Mouse (Mus musculus): ENCODE data around the gene Gsg1. TPM values are rescaled to one million over a fixed set of nuclear protein-coding genes. Genes with fewer than 3 reads are reported as not detected.

Gene Gsg1
- polyA plus RNA-seq, 1 experiment from 2014 or later = 7.7 TPM

- ATAC-seq (ENCODE audit: insufficient read depth) (no peak), DNase-seq (no peak)
- 67% methylated on average over 7 of the region's 7 CpGs for WGBS
Observed at GRCm38 (mm10) chr6:135211169-135211568, 43.0 kb downstream of the Gsg1 start.

DNA sequence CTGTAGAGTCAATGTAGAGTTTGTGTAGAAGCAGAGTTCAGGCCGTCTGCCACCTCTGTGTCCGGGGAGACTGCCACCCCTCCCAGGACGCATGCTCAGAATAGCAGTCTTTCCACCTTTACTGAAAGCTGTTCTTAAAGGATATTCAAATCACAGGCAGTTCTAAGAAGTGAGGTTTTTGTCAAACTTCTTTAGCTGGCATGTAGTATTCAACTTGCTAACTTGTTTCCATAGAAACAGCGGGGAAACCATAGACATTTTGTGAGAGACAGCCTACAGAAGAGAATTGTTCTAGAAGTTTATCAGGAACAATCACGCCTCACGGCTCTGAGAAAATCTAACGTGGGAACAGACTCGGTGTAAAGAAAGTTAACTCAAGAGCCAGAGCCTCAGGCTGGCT lies 47.2 kb downstream of the Gsg1 start:
- no peaks in the 10 kb centered on the region for H3K36me3 ChIP-seq (ENCODE audit: insufficient read depth)
- no peak overlapping the region for H3K4me2 ChIP-seq
- no peaks in the 10 kb centered on the region for H3K4me1 ChIP-seq (ENCODE audit: insufficient read depth)
- no peak for DNase-seq
- no peaks in the 10 kb centered on the region for H3K27me3 ChIP-seq (ENCODE audit: insufficient read depth, low read length)
- no peak overlapping the region for H3K4me3 ChIP-seq (ENCODE audit: low read depth, low read length)
- H3K9ac ChIP-seq = no peak overlapping the region
- H3K27ac ChIP-seq (ENCODE audit: low read depth) = no peak overlapping the region
- no peaks in the 10 kb centered on the region for H3K9me3 ChIP-seq (ENCODE audit: low read depth, low read length)
- no peak for TF ChIP-seq CTCF (IDR thresholded peaks at IDR 0.05; ENCODE audit: low read depth)
- ATAC-seq (ENCODE audit: insufficient read depth) = no peak
- WGBS = 75% methylated on average over 8 of the region's 8 CpGs

More at GRCm38 (mm10) chr6:135211169-135211568, 43.0 kb downstream of the Gsg1 start:
- Histone ChIP-seq H3K4me1 (ENCODE audit: insufficient read depth) (no peaks in the 10 kb centered on the region), H3K4me2 (no peak overlapping the region), H3K27me3 (ENCODE audit: insufficient read depth, low read length) (no peaks in the 10 kb centered on the region), H3K27ac (ENCODE audit: low read depth) (no peak overlapping the region), H3K9me3 (ENCODE audit: low read depth, low read length) (no peaks in the 10 kb centered on the region), H3K9ac (no peak overlapping the region), H3K36me3 (ENCODE audit: insufficient read depth) (no peaks in the 10 kb centered on the region), H3K4me3 (ENCODE audit: low read depth, low read length) (no peak overlapping the region)
- no peak for TF ChIP-seq CTCF (IDR thresholded peaks at IDR 0.05; ENCODE audit: low read depth)

- H3K4me2 ChIP-seq = no peak overlapping the region
- 73% methylated on average over 4 of the region's 4 CpGs for WGBS
Observed at GRCm38 (mm10) chr6:135205802-135206201, 48.3 kb downstream of the Gsg1 start.

GRCm38 (mm10) chr6:135204869-135205268 lies 49.3 kb downstream of the Gsg1 start:
- whole genome bisulfite sequencing = 61% methylated on average over 4 of the region's 4 CpGs
- H3K4me2 ChIP-seq = no peak overlapping the region
- no peak for ATAC-seq (ENCODE audit: insufficient read depth)

More at GRCm38 (mm10) chr6:135205802-135206201, 48.3 kb downstream of the Gsg1 start:
- no peak for ATAC-seq (ENCODE audit: insufficient read depth)
- no peak overlapping the region for H3K9ac ChIP-seq
- DNase-seq = no peak
- no peak for TF ChIP-seq CTCF (IDR thresholded peaks at IDR 0.05; ENCODE audit: low read depth)
- H3K4me3 ChIP-seq (ENCODE audit: low read depth, low read length) = no peak overlapping the region
- no peak overlapping the region for H3K27ac ChIP-seq (ENCODE audit: low read depth)
- no peaks in the 10 kb centered on the region for H3K4me1 ChIP-seq (ENCODE audit: insufficient read depth)
- no peaks in the 10 kb centered on the region for H3K27me3 ChIP-seq (ENCODE audit: insufficient read depth, low read length)
- no peaks in the 10 kb centered on the region for H3K36me3 ChIP-seq (ENCODE audit: insufficient read depth)
- no peaks in the 10 kb centered on the region for H3K9me3 ChIP-seq (ENCODE audit: low read depth, low read length)

GRCm38 (mm10) chr6:135203737-135204136 lies 50.4 kb downstream of the Gsg1 start:
- TF ChIP-seq CTCF (IDR thresholded peaks at IDR 0.05; ENCODE audit: low read depth) = no peak
- Histone ChIP-seq H3K9ac (no peak overlapping the region), H3K36me3 (ENCODE audit: insufficient read depth) (no peaks in the 10 kb centered on the region), H3K4me3 (ENCODE audit: low read depth, low read length) (no peak overlapping the region), H3K9me3 (ENCODE audit: low read depth, low read length) (no peaks in the 10 kb centered on the region), H3K27ac (ENCODE audit: low read depth) (no peak overlapping the region), H3K4me2 (no peak overlapping the region), H3K27me3 (ENCODE audit: insufficient read depth, low read length) (no peaks in the 10 kb centered on the region), H3K4me1 (ENCODE audit: insufficient read depth) (no peaks in the 10 kb centered on the region)
- no peak for ATAC-seq (ENCODE audit: insufficient read depth)
- DNase-seq = no peak
- WGBS = 57% methylated on average over 6 of the region's 6 CpGs

More at GRCm38 (mm10) chr6:135204869-135205268, 49.3 kb downstream of the Gsg1 start:
- no peak for TF ChIP-seq CTCF (IDR thresholded peaks at IDR 0.05; ENCODE audit: low read depth)
- H3K36me3 ChIP-seq (ENCODE audit: insufficient read depth) = no peaks in the 10 kb centered on the region
- no peak for DNase-seq
- no peaks in the 10 kb centered on the region for H3K27me3 ChIP-seq (ENCODE audit: insufficient read depth, low read length)
- no peak overlapping the region for H3K27ac ChIP-seq (ENCODE audit: low read depth)
- H3K9ac ChIP-seq = no peak overlapping the region
- no peaks in the 10 kb centered on the region for H3K9me3 ChIP-seq (ENCODE audit: low read depth, low read length)
- no peak overlapping the region for H3K4me3 ChIP-seq (ENCODE audit: low read depth, low read length)
- H3K4me1 ChIP-seq (ENCODE audit: insufficient read depth) = no peaks in the 10 kb centered on the region

DNA sequence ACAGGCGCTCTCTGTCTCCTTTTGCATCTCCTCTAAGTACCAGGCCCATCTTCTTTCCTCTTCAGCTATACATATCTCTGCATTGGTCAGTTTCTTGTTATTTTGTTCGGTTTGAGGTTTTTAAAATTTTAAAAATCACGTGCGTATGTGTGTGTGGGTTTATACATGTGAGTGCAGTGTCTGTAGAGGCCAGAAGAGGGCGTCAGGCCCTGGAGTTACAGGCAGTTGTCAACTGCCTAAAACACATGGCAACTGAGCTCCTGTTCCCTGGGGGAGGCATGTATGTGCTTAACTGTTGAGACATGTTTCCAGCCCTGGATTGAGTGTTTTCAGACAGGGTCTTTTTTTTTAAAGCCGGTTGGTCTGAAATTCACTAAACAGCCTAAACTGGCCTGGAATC lies 51.5 kb downstream of the Gsg1 start:
- WGBS = 88% methylated on average over 6 of the region's 6 CpGs
- H3K4me1 ChIP-seq (ENCODE audit: insufficient read depth) = 0 out of 2 replicates have a peak, but pooled peaks cover 2% of the 10 kb centered on the region
- H3K9ac ChIP-seq = no peak overlapping the region
- ATAC-seq (ENCODE audit: insufficient read depth) (no peak), DNase-seq (no peak)
- no peaks in the 10 kb centered on the region for H3K27me3 ChIP-seq (ENCODE audit: insufficient read depth, low read length)
- no peaks in the 10 kb centered on the region for H3K36me3 ChIP-seq (ENCODE audit: insufficient read depth)
- TF ChIP-seq CTCF (IDR thresholded peaks at IDR 0.05; ENCODE audit: low read depth) = no peak
- H3K4me3 ChIP-seq (ENCODE audit: low read depth, low read length) = no peak overlapping the region
- H3K9me3 ChIP-seq (ENCODE audit: low read depth, low read length) = no peaks in the 10 kb centered on the region
- H3K27ac ChIP-seq (ENCODE audit: low read depth) = no peak overlapping the region
- H3K4me2 ChIP-seq = no peak overlapping the region

- no peak overlapping the region for H3K4me2 ChIP-seq
- 0 out of 2 replicates have a peak, but pooled peaks cover 2% of the 10 kb centered on the region for H3K4me1 ChIP-seq (ENCODE audit: insufficient read depth)
- ATAC-seq (ENCODE audit: insufficient read depth) = no peak
- H3K9me3 ChIP-seq (ENCODE audit: low read depth, low read length) = no peaks in the 10 kb centered on the region
- H3K9ac ChIP-seq = no peak overlapping the region
- H3K36me3 ChIP-seq (ENCODE audit: insufficient read depth) = no peaks in the 10 kb centered on the region
- WGBS = 68% methylated on average over 16 of the region's 16 CpGs
- H3K4me3 ChIP-seq (ENCODE audit: low read depth, low read length) = no peak overlapping the region
- no peak overlapping the region for H3K27ac ChIP-seq (ENCODE audit: low read depth)
- peak; percentile 52 for DNase-seq
- no peak for TF ChIP-seq CTCF (IDR thresholded peaks at IDR 0.05; ENCODE audit: low read depth)
- no peaks in the 10 kb centered on the region for H3K27me3 ChIP-seq (ENCODE audit: insufficient read depth, low read length)
Observed at GRCm38 (mm10) chr6:135200122-135200957, 53.8 kb downstream of the Gsg1 start.
